8 mouse cellular contexts compared by ENCODE assay signal in genomic region chr2:52378448-52378804, GRCm38 (mm10). TPM values are rescaled to one million over a fixed set of nuclear protein-coding genes. Genes with fewer than 3 reads are reported as not detected.
DNase-seq lines count a peak whose midpoint lies in the region; ATAC-seq and TF ChIP-seq lines count a peak whose summit lies in the region.

Neb (minus strand) TSS chr2:52378474.

- no peak within 1 kb of the TSS for H3K9ac ChIP-seq in forebrain, embryonic 14.5 days (ENCODE audit: low read length)
- no peak within 1 kb of the TSS for H3K9ac ChIP-seq in intestine, postnatal 0 days (ENCODE audit: low read depth, low read length)
- no peak within 1 kb of the TSS for H3K9ac ChIP-seq in neural tube, embryonic 12.5 days

- peak; percentile 65 for ATAC-seq in forebrain, embryonic 14.5 days
- 0 out of 2 replicates have a peak, but pooled peaks have one; percentile 25 for ATAC-seq in intestine, postnatal 0 days
- ATAC-seq in neural tube, embryonic 12.5 days (ENCODE audit: low FRiP score, low read depth) = no peak

- H3K36me3 ChIP-seq in testis, adult 2 months (ENCODE audit: control insufficient read depth, insufficient read depth, low read length) = no peaks in the 10 kb centered on the region
- H3K36me3 ChIP-seq in forebrain, embryonic 14.5 days (ENCODE audit: control insufficient read depth, insufficient read depth, low read length) = no peaks in the 10 kb centered on the region
- no peaks in the 10 kb centered on the region for H3K36me3 ChIP-seq in intestine, postnatal 0 days (ENCODE audit: control insufficient read depth, insufficient read depth)
- no peaks in the 10 kb centered on the region for H3K36me3 ChIP-seq in neural tube, embryonic 12.5 days

- H3K4me1 ChIP-seq in testis, adult 2 months (ENCODE audit: control insufficient read depth, insufficient read depth, low read length) = peaks cover 5% of the 10 kb centered on the region; the same call in 1 of the 2 replicates
- no peaks in the 10 kb centered on the region for H3K4me1 ChIP-seq in forebrain, embryonic 14.5 days (ENCODE audit: control insufficient read depth, insufficient read depth, low read length)
- H3K4me1 ChIP-seq in intestine, postnatal 0 days (replicated peaks; ENCODE audit: control insufficient read depth, insufficient read depth, low read length) = no peaks in the 10 kb centered on the region
- H3K4me1 ChIP-seq in neural tube, embryonic 12.5 days = no peaks in the 10 kb centered on the region

- TF ChIP-seq CTCF in testis, adult 2 months (IDR thresholded peaks at IDR 0.05; ENCODE audit: control insufficient read depth, insufficient read depth, insufficient replicate concordance, low read depth, low read length) = no peak
- no peak for TF ChIP-seq CTCF in intestine, postnatal 0 days (IDR thresholded peaks at IDR 0.05; ENCODE audit: low read depth)

- TF ChIP-seq POLR2A in testis, adult 2 months (IDR thresholded peaks at IDR 0.05; ENCODE audit: control insufficient read depth, low read depth, low read length) = no peak

- no peaks in the 10 kb centered on the region for H3K27me3 ChIP-seq in testis, adult 2 months (ENCODE audit: control insufficient read depth, insufficient read depth, low read length)
- no peaks in the 10 kb centered on the region for H3K27me3 ChIP-seq in forebrain, embryonic 14.5 days (replicated peaks; ENCODE audit: control insufficient read depth, insufficient read depth, low read length)
- H3K27me3 ChIP-seq in intestine, postnatal 0 days (replicated peaks; ENCODE audit: control insufficient read depth, insufficient read depth, low read length) = no peaks in the 10 kb centered on the region
- H3K27me3 ChIP-seq in neural tube, embryonic 12.5 days (replicated peaks) = no peaks in the 10 kb centered on the region

- no peak within 1 kb of the TSS for H3K27ac ChIP-seq in testis, adult 2 months (ENCODE audit: control insufficient read depth, insufficient read depth, low read depth, low read length)
- no peak within 1 kb of the TSS for H3K27ac ChIP-seq in forebrain, embryonic 14.5 days (ENCODE audit: low read depth, low read length)
- no peak within 1 kb of the TSS for H3K27ac ChIP-seq in intestine, postnatal 0 days (ENCODE audit: low read depth, low read length)
- H3K27ac ChIP-seq in neural tube, embryonic 12.5 days = no peak within 1 kb of the TSS

- no peak for DNase-seq in testis, postnatal 10 days (ENCODE audit: low spot score)
- DNase-seq in forebrain, embryonic 14.5 days (ENCODE audit: low spot score) = no peak
- no peak for DNase-seq in right cerebral cortex, postnatal 4 days
- DNase-seq in layer of hippocampus, postnatal 14 days (ENCODE audit: low spot score in 2 of 2) = no peak
- DNase-seq in layer of hippocampus, adult 18-20 months (ENCODE audit: low spot score in 2 of 2) = no peak

- peak within 1 kb of the TSS; percentile 38 for H3K4me3 ChIP-seq in testis, adult 2 months (ENCODE audit: control insufficient read depth, low read depth, low read length)
- H3K4me3 ChIP-seq in forebrain, embryonic 14.5 days (ENCODE audit: low read depth, low read length) = no peak within 1 kb of the TSS
- H3K4me3 ChIP-seq in intestine, postnatal 0 days (ENCODE audit: low read depth, low read length) = no peak within 1 kb of the TSS
- H3K4me3 ChIP-seq in neural tube, embryonic 12.5 days = no peak within 1 kb of the TSS

- no peak within 1 kb of the TSS for H3K4me2 ChIP-seq in forebrain, embryonic 14.5 days (ENCODE audit: low read length)
- H3K4me2 ChIP-seq in intestine, postnatal 0 days (replicated peaks; ENCODE audit: low read depth) = peak within 1 kb of the TSS; percentile 37
- no peak within 1 kb of the TSS for H3K4me2 ChIP-seq in neural tube, embryonic 12.5 days (replicated peaks)

- no peaks in the 10 kb centered on the region for H3K9me3 ChIP-seq in forebrain, embryonic 14.5 days (replicated peaks; ENCODE audit: control insufficient read depth, low read length)
- no peaks in the 10 kb centered on the region for H3K9me3 ChIP-seq in intestine, postnatal 0 days (ENCODE audit: control insufficient read depth)
- H3K9me3 ChIP-seq in neural tube, embryonic 12.5 days = no peaks in the 10 kb centered on the region

- 55% methylated on average over 7 of the region's 7 CpGs for WGBS in forebrain, embryonic 14.5 days
- WGBS in intestine, postnatal 0 days = 53% methylated on average over 7 of the region's 7 CpGs
- whole genome bisulfite sequencing in neural tube, embryonic 12.5 days = 55% methylated on average over 7 of the region's 7 CpGs

RNA-seq across cellular contexts. Expression of gene Neb, which starts in this region (rescaled TPM):
- 0.42 and 0.74 TPM in 2 replicates for polyA plus RNA-seq in testis, adult 2 months (2012; rRNA removed)
- polyA plus RNA-seq in forebrain, embryonic 14.5 days (2014; fragmentation: Nextera tagmentation; extraction: Ambion mirVana) = 3.6 and 5.6 TPM in 2 replicates
- 0.10 and 0.17 TPM in 2 replicates for polyA plus RNA-seq in intestine, postnatal 0 days (2015; fragmentation: Nextera tagmentation; extraction: Ambion mirVana)
- 11.2 and 14.9 TPM in 2 replicates for polyA plus RNA-seq in neural tube, embryonic 12.5 days (2016; fragmentation: Nextera tagmentation; extraction: Ambion mirVana)
- total RNA-seq in layer of hippocampus, postnatal 14 days (2021) = 1 to 10 TPM; 2.5 to 3.3 TPM
- total RNA-seq in layer of hippocampus, adult 18-20 months (2021) = 1 to 10 TPM; 1.4 to 1.7 TPM

Comparison
In these comparisons a context has a peak if more than half of its experiments do, and no peak if none do; other contexts are left out.
1. Peak in ATAC-seq and H3K4me2 ChIP-seq in intestine, postnatal 0 days; RNA of the gene not detected or under 1 TPM.